Mouse (Mus musculus) CH12.LX (cell line): ENCODE data around the gene Ninl. TPM values are rescaled to one million over a fixed set of nuclear protein-coding genes. Genes with fewer than 3 reads are reported as not detected.

ENCODE experiments used
- DNase-seq: peaks from one replicate; pipeline ENCODE4 v3.0.0-alpha.2; 2013; ENCODE audit errors: extremely low read depth
- H3K27ac ChIP-seq: 2 replicates; pipeline ENCODE4 v1.5.1; 2012; ENCODE audit warnings: low read depth, mild to moderate bottlenecking, control low read depth, moderate library complexity; ENCODE audit not compliant: insufficient read depth
- H3K27me3 ChIP-seq: replicated peaks from 2 replicates; pipeline ENCODE3; 2012; ENCODE audit warnings: inconsistent platforms
- H3K36me3 ChIP-seq, 2 experiments: replicated peaks in 1 of 2; 2 replicates each; pipeline versions ENCODE3 to v1.6.1; 2012; ENCODE audit warnings: inconsistent platforms in 1 of 2, low read length in 1 of 2, mild to moderate bottlenecking in 1 of 2, mixed read lengths in 1 of 2, moderate library complexity in 1 of 2; ENCODE audit not compliant: control insufficient read depth in 1 of 2, insufficient read depth in 1 of 2
- H3K4me1 ChIP-seq, 2 experiments: 2 replicates each; pipeline ENCODE4 v1.6.1; 2012; ENCODE audit warnings: inconsistent platforms in 1 of 2, moderate library complexity in 1 of 2; ENCODE audit not compliant: insufficient read depth in 2 of 2, control insufficient read depth in 1 of 2
- H3K4me2 ChIP-seq: 2 replicates; pipeline ENCODE4 v1.6.1; 2012; ENCODE audit warnings: low read depth, mild to moderate bottlenecking, control low read depth; ENCODE audit not compliant: poor library complexity, insufficient read depth, severe bottlenecking
- H3K4me3 ChIP-seq, 3 experiments: fragments of 150-350 bp in 1 of 3; sonication (generic) in 1 of 3; replicated peaks in 1 of 3; 2 replicates each; pipeline versions ENCODE3 to v1.5.1; 2011 to 2012; ENCODE audit warnings: low read depth in 2 of 3, low read length in 2 of 3, mild to moderate bottlenecking in 2 of 3, moderate library complexity in 2 of 3, control low read depth in 1 of 3, improper control_type of control experiment in 1 of 3, inconsistent platforms in 1 of 3, mixed read lengths in 1 of 3; ENCODE audit not compliant: poor library complexity in 1 of 3
- H3K79me2 ChIP-seq: replicated peaks from 2 replicates; pipeline ENCODE4 v1.6.1; 2012; ENCODE audit warnings: mild to moderate bottlenecking, moderate library complexity; ENCODE audit not compliant: control insufficient read depth, poor library complexity, insufficient read depth, severe bottlenecking; ENCODE audit errors: extremely low read depth
- H3K9ac ChIP-seq: 2 replicates; pipeline ENCODE4 v1.6.1; 2012; ENCODE audit warnings: low read depth, mild to moderate bottlenecking, control low read depth, moderate library complexity; ENCODE audit not compliant: insufficient read depth
- H3K9me3 ChIP-seq: replicated peaks from 2 replicates; pipeline ENCODE3; 2012; ENCODE audit warnings: low read length, inconsistent platforms, mixed read lengths
- ELF1 ChIP-seq: IDR thresholded peaks from 2 replicates; pipeline ENCODE4 v1.6.1; 2014; ENCODE audit warnings: low read depth, mild to moderate bottlenecking, inconsistent platforms, low read length, improper control_type of control experiment
- ETS1 ChIP-seq: conservative IDR thresholded peaks from 2 replicates; pipeline ENCODE4 v1.6.1; 2012; ENCODE audit warnings: low read depth, mild to moderate bottlenecking, inconsistent platforms, low read length, improper control_type of control experiment, moderate library complexity
- GABPA ChIP-seq: IDR thresholded peaks from 2 replicates; pipeline ENCODE4 v1.6.1; 2012; ENCODE audit warnings: low read depth, low read length, improper control_type of control experiment, inconsistent platforms; ENCODE audit not compliant: insufficient replicate concordance
- JUN ChIP-seq: IDR thresholded peaks from 2 replicates; pipeline ENCODE4 v1.6.1; 2011; ENCODE audit warnings: low read depth, mild to moderate bottlenecking, low read length, improper control_type of control experiment, moderate library complexity; ENCODE audit not compliant: insufficient read depth
- JUND ChIP-seq: conservative IDR thresholded peaks from 2 replicates; pipeline ENCODE4 v1.6.1; 2011; ENCODE audit warnings: low read depth, low read length, improper control_type of control experiment
- KAT2A ChIP-seq: IDR thresholded peaks from 2 replicates; pipeline ENCODE4 v1.6.1; 2012; ENCODE audit warnings: low read length, improper control_type of control experiment, inconsistent platforms; ENCODE audit not compliant: insufficient replicate concordance
- MAFK ChIP-seq: IDR thresholded peaks from 2 replicates; pipeline ENCODE4 v1.6.1; 2011; ENCODE audit warnings: low read length, improper control_type of control experiment; ENCODE audit not compliant: insufficient replicate concordance
- MAX ChIP-seq: IDR thresholded peaks from 2 replicates; pipeline ENCODE4 v1.6.1; 2011; ENCODE audit warnings: low read length, improper control_type of control experiment
- MEF2A ChIP-seq: IDR thresholded peaks from 2 replicates; pipeline ENCODE4 v1.6.1; 2014; ENCODE audit warnings: low read depth, mild to moderate bottlenecking, inconsistent platforms, low read length, improper control_type of control experiment, borderline replicate concordance
- NRF1 ChIP-seq: IDR thresholded peaks from 2 replicates; pipeline ENCODE4 v1.6.1; 2014; ENCODE audit warnings: low read depth, mild to moderate bottlenecking, inconsistent platforms, low read length, improper control_type of control experiment, moderate library complexity
- PAX5 ChIP-seq: IDR thresholded peaks from 2 replicates; pipeline ENCODE4 v1.6.1; 2012; ENCODE audit warnings: low read length, inconsistent platforms, mixed read lengths
- POLR2A ChIP-seq: IDR thresholded peaks from 2 replicates; pipeline ENCODE4 v1.6.1; 2011; ENCODE audit warnings: low read depth, mild to moderate bottlenecking, improper control_type of control experiment, low read length
- POLR2AphosphoS2 ChIP-seq: IDR thresholded peaks from 2 replicates; pipeline ENCODE4 v1.6.1; 2011; ENCODE audit warnings: low read depth, low read length, improper control_type of control experiment
- RAD21 ChIP-seq: IDR thresholded peaks from 2 replicates; pipeline ENCODE4 v1.6.1; 2011; ENCODE audit warnings: low read depth, mild to moderate bottlenecking, low read length, improper control_type of control experiment, moderate library complexity
- SMC3 ChIP-seq: IDR thresholded peaks from 2 replicates; pipeline ENCODE4 v1.6.1; 2011; ENCODE audit warnings: low read depth, low read length, improper control_type of control experiment
- TBP ChIP-seq: conservative IDR thresholded peaks from 2 replicates; pipeline ENCODE4 v1.6.1; 2011; ENCODE audit warnings: low read depth, low read length, improper control_type of control experiment
- TCF12 ChIP-seq: IDR thresholded peaks from 2 replicates; pipeline ENCODE4 v1.6.1; 2014; ENCODE audit warnings: low read depth, mild to moderate bottlenecking, inconsistent platforms, low read length, improper control_type of control experiment
- UBTF ChIP-seq: IDR thresholded peaks from 2 replicates; pipeline ENCODE4 v1.6.1; 2012; ENCODE audit warnings: low read depth, mild to moderate bottlenecking, inconsistent platforms, low read length, improper control_type of control experiment, moderate library complexity
- ZKSCAN1 ChIP-seq: IDR thresholded peaks from 2 replicates; pipeline ENCODE4 v1.6.1; 2012; ENCODE audit warnings: low read depth, inconsistent platforms, low read length, improper control_type of control experiment, borderline replicate concordance
- ZNF384 ChIP-seq: IDR thresholded peaks from 2 replicates; pipeline ENCODE4 v1.6.1; 2012; ENCODE audit warnings: low read depth, low read length, improper control_type of control experiment, inconsistent platforms
- dilution Hi-C: fragments of 300-500 bp; cut with MboI; formaldehyde crosslinking; loops from 2 replicates; pipeline ENCODE4 v1.14.3; 2020; ENCODE audit warnings: low sequenced_read_pairs; ENCODE audit not compliant: extremely low pct_unique_long_range_greater_than_20kb, extremely low pct_ligation_motif_present
- in situ Hi-C: fragments of 300-500 bp; cut with MboI; formaldehyde crosslinking; loops from 3 replicates; pipeline ENCODE4 v1.14.3; 2019; ENCODE audit warnings: low sequenced_read_pairs, low pct_ligation_motif_present, low pct_unique_long_range_greater_than_20kb, mixed read lengths
- polyA plus RNA-seq: library from polyadenylated mRNA; unstranded; fragments of >175 nt; gene quantifications from 2 replicates; pipeline ENCODE4 v1.2.1, GENCODE M21; 2012; ENCODE audit warnings: low read depth; ENCODE audit not compliant: insufficient read length
- total RNA-seq, 2 experiments: library from RNA; depleted of rRNA; stranded (reverse); fragments of 300-350 nt in 1 of 2; fragments of >200 nt in 1 of 2; gene quantifications; 2 replicates each; pipeline ENCODE4 v1.2.3; 2012 to 2014

Ninl gene
- total and polyA plus RNA-seq, 3 experiments: 1.8 to 6.6 (median 3.5) TPM

- peaks cover 3 to 11% of the 10 kb centered on the region in 2 experiments for H3K36me3 ChIP-seq
- no peak overlapping the region for H3K4me3 ChIP-seq
- dilution Hi-C loops: no loop called here
- no peaks in the 10 kb centered on the region for H3K27me3 ChIP-seq
- H3K4me2 ChIP-seq: no peak overlapping the region
- no peak for TF ChIP-seq ETS1
- no peak for TF ChIP-seq TBP
- no peak for TF ChIP-seq MAX
- TF ChIP-seq ELF1: no peak
- no peak for TF ChIP-seq PAX5
- TF ChIP-seq ZNF384: no peak
- no peak for TF ChIP-seq MAFK
- TF ChIP-seq JUND: no peak
- no peak for TF ChIP-seq RAD21
- H3K79me2 ChIP-seq: no peaks in the 10 kb centered on the region
- H3K4me1 ChIP-seq: peaks cover 2 to 5% of the 10 kb centered on the region in 2 experiments; a peak in 1 of 4 replicates
- DNase-seq: no peak
- no peaks in the 10 kb centered on the region for H3K9me3 ChIP-seq
- no peak overlapping the region for H3K27ac ChIP-seq
- in situ Hi-C loops: no loop called here
- H3K9ac ChIP-seq: no peak overlapping the region
These were observed 67.3 kb downstream of the Ninl start for GRCm38 (mm10) chr2:150971856-150972255.

GRCm38 (mm10) chr2:150969231-150969630, 70.0 kb downstream of the Ninl start:
- Histone ChIP-seq H3K36me3 (peaks cover 3 to 11% of the 10 kb centered on the region in 2 experiments), H3K4me1 (no peaks in the 10 kb centered on the region), H3K79me2 (no peaks in the 10 kb centered on the region), H3K4me3 (no peak overlapping the region), H3K4me2 (no peak overlapping the region), H3K27ac (no peak overlapping the region), H3K9ac (no peak overlapping the region), H3K27me3 (no peaks in the 10 kb centered on the region), H3K9me3 (no peaks in the 10 kb centered on the region)
- in situ Hi-C loops: no loop called here
- no peak for DNase-seq
- TF ChIP-seq NRF1 (no peak), TBP (no peak), GABPA (no peak), ELF1 (no peak), MAFK (no peak), UBTF (no peak), TCF12 (no peak), POLR2A (no peak), JUND (no peak), MAX (no peak), KAT2A (no peak), SMC3 (no peak), ZKSCAN1 (no peak), MEF2A (no peak), JUN (no peak), POLR2AphosphoS2 (no peak), ZNF384 (no peak)
- dilution Hi-C loops: no loop called here
